Mouse (Mus musculus) myocyte (in vitro differentiated cells): ENCODE measurements around the gene Crlf2. TPM values are rescaled to one million over a fixed set of nuclear protein-coding genes. Genes with fewer than 3 reads are reported as not detected.

Experiments
- H3K27me3 ChIP-seq: one replicate; pipeline ENCODE4 v1.6.1; 2011; ENCODE audit not compliant: control insufficient read depth, insufficient read depth, insufficient read length
- H3K36me3 ChIP-seq: one replicate; pipeline ENCODE4 v1.6.1; 2011; ENCODE audit not compliant: control insufficient read depth, insufficient read depth
- H3K4me2 ChIP-seq: one replicate; pipeline ENCODE4 v1.6.1; 2011; ENCODE audit warnings: low read depth, control low read depth
- H3K4me3 ChIP-seq: one replicate; pipeline ENCODE4 v1.5.1; 2011; ENCODE audit warnings: mild to moderate bottlenecking, control low read depth, moderate library complexity
- H3K79me2 ChIP-seq: one replicate; pipeline ENCODE4 v1.6.1; 2011; ENCODE audit not compliant: control insufficient read depth, insufficient read depth
- H3ac ChIP-seq: one replicate; pipeline ENCODE4 v1.6.1; 2011; ENCODE audit not compliant: control insufficient read depth, insufficient read length
- CEBPB ChIP-seq: IDR thresholded peaks from 2 replicates; pipeline ENCODE4 v1.6.1; 2011; ENCODE audit warnings: mild to moderate bottlenecking, moderate library complexity; ENCODE audit not compliant: poor library complexity, insufficient read depth, severe bottlenecking
- E2F4 ChIP-seq: IDR thresholded peaks from one replicate; pipeline ENCODE4 v1.6.1; 2011; ENCODE audit warnings: mild to moderate bottlenecking, control low read depth, moderate library complexity; ENCODE audit not compliant: insufficient read depth
- MAX ChIP-seq: IDR thresholded peaks from one replicate; pipeline ENCODE4 v1.6.1; 2011; ENCODE audit warnings: low read depth, mild to moderate bottlenecking, control low read depth
- MYOD1 ChIP-seq, 3 experiments: IDR thresholded peaks; one replicate each; pipeline ENCODE4 v1.6.1; 2011; ENCODE audit warnings: control low read depth in 2 of 3, low read depth in 2 of 3, mild to moderate bottlenecking in 2 of 3, moderate library complexity in 1 of 3; ENCODE audit not compliant: insufficient read length in 2 of 3, control insufficient read depth in 1 of 3
- MYOG ChIP-seq, 3 experiments: IDR thresholded peaks; one replicate each; pipeline ENCODE4 v1.6.1; 2011; ENCODE audit warnings: control low read depth in 2 of 3, low read depth in 2 of 3, mild to moderate bottlenecking in 2 of 3; ENCODE audit not compliant: insufficient read length in 2 of 3, control insufficient read depth in 1 of 3, insufficient read depth in 1 of 3
- POLR2A ChIP-seq: IDR thresholded peaks from one replicate; pipeline ENCODE4 v1.6.1; 2011; ENCODE audit warnings: low read depth, mild to moderate bottlenecking, control low read depth, moderate library complexity; ENCODE audit not compliant: insufficient read length
- POLR2AphosphoS2 ChIP-seq: IDR thresholded peaks from one replicate; pipeline ENCODE4 v1.6.1; 2011; ENCODE audit warnings: low read depth, control low read depth; ENCODE audit not compliant: insufficient read length
- REST ChIP-seq: IDR thresholded peaks from one replicate; pipeline ENCODE4 v1.6.1; 2011; ENCODE audit warnings: mild to moderate bottlenecking, control low read depth, moderate library complexity; ENCODE audit not compliant: insufficient read depth, insufficient read length
- SRF ChIP-seq: IDR thresholded peaks from one replicate; pipeline ENCODE4 v1.6.1; 2011; ENCODE audit warnings: low read depth; ENCODE audit not compliant: control insufficient read depth, insufficient read length
- TCF12 ChIP-seq: IDR thresholded peaks from one replicate; pipeline ENCODE4 v1.6.1; 2011; ENCODE audit warnings: mild to moderate bottlenecking, control low read depth; ENCODE audit not compliant: poor library complexity, insufficient read depth, severe bottlenecking
- TCF3 ChIP-seq: IDR thresholded peaks from one replicate; pipeline ENCODE4 v1.6.1; 2011; ENCODE audit warnings: low read depth, control low read depth; ENCODE audit not compliant: insufficient read length
- USF1 ChIP-seq: IDR thresholded peaks from one replicate; pipeline ENCODE4 v1.6.1; 2011; ENCODE audit warnings: low read depth, mild to moderate bottlenecking, control low read depth, moderate library complexity
- polyA plus RNA-seq: library from polyadenylated mRNA; unstranded; fragments of >200 nt; fragmentation: generic; extraction: Trizol; gene quantifications from one replicate; pipeline ENCODE4 v1.2.1, GENCODE M21; 2012; ENCODE audit warnings: missing spikeins

The Crlf2 gene
- polyA plus RNA-seq, 1 experiment, result 16.3 TPM

DNA sequence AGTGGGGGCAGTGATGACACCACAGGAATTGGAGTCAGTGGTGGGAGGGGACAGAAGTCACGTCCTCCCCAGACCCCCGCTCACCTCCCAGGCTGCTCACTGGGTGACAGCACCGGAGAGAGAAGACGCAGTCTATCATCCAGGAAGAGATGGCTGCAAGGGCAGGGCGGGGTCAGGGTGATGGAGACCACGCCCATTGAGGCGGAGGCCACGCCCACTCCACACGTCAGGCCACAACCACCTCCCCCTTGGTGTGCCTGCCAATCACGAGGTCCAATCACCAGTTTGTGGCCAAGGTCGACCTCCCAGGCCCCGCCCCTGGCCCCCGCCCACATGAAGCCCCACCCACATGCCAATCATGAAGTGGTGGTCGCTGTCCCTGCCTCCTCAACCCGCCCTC is 6.3 kb downstream of the Crlf2 start:
- no peaks in the 10 kb centered on the region for H3K27me3 ChIP-seq

DNA sequence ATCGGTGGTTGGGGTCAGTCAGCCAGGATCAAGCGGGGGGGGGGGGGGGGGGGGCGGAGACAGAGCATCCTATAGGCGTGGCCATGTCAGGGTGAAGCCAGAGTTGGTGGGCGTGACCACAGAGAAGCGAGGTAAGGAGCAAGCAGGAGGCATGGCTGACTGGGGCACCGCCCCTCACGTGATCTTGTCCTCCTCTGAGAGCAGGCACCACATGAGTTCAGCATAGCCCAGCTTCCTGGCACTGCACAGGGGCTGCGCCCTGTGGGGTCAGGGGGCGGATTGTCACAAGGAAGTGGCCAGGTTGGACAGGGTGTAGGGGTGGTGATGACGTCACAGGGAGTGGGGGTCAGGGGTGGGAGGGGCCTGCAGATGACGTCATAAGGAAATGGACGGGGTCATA is 6.7 kb downstream of the Crlf2 start:
- Histone ChIP-seq H3K79me2 (no peaks in the 10 kb centered on the region), H3K4me2 (no peak overlapping the region), H3K27me3 (no peaks in the 10 kb centered on the region), H3ac (no peak overlapping the region), H3K36me3 (no peaks in the 10 kb centered on the region), H3K4me3 (no peak overlapping the region)
- TF ChIP-seq SRF (no peak), MAX (no peak), REST (no peak), CEBPB (no peak), TCF3 (no peak), POLR2A (no peak), MYOG (IDR thresholded peaks at IDR 0.05; ENCODE audit: control insufficient read depth in 1 of 3, insufficient read depth in 1 of 3, insufficient read length in 2 of 3, low read depth in 2 of 3) (no peak), POLR2AphosphoS2 (no peak), MYOD1 (IDR thresholded peaks at IDR 0.05; ENCODE audit: control insufficient read depth in 1 of 3, insufficient read length in 2 of 3, low read depth in 2 of 3) (no peak), USF1 (no peak), TCF12 (no peak), E2F4 (no peak)

More for the DNA sequence above, 6.3 kb downstream of the Crlf2 start:
- no peak for TF ChIP-seq POLR2AphosphoS2
- no peak for TF ChIP-seq MYOG (IDR thresholded peaks at IDR 0.05; ENCODE audit: control insufficient read depth in 1 of 3, insufficient read depth in 1 of 3, insufficient read length in 2 of 3, low read depth in 2 of 3)
- Histone ChIP-seq H3K79me2 (no peaks in the 10 kb centered on the region), H3K4me2 (no peak overlapping the region), H3K36me3 (no peaks in the 10 kb centered on the region), H3K4me3 (no peak overlapping the region), H3ac (no peak overlapping the region)

DNA sequence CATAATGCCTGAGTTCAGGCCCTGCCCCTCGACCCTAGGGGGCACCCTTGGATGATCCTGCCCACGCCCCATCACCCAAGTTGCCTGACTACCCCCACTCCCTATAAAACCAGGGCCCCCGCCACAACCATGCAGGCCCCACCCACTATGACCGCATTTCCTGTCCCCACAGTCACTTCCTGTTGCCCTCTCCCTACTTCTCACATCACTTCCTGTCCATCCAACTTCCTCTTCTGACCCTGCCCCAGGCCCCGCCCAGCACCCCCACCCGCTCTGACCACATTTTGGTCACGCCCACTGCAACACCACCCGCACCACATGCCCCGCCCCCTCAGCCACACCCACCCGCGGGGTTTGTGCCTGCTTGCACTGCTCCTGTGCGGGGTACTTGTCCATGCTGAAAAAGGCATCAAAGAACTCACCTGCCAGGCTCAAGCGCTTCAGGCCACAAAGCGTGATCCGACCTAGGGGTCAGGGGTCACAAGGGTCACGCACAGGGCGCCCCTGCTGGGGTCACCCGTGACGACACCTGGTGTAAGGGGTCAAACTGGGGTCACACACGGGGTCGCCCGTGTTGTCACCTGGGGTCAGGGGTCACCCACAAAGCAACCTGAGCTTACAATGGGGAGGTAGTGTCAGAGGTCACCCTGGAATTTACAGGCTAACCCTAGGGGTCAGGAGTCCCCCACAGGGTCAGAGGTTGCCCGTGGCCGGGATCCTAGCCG is 7.6 kb downstream of the Crlf2 start:
- no peak overlapping the region for H3ac ChIP-seq
- TF ChIP-seq REST, result no peak
- no peak for TF ChIP-seq MAX
- TF ChIP-seq POLR2A, result no peak
- no peak for TF ChIP-seq E2F4
- TF ChIP-seq TCF3, result no peak
- no peak for TF ChIP-seq CEBPB
- no peak for TF ChIP-seq MYOG (IDR thresholded peaks at IDR 0.05; ENCODE audit: control insufficient read depth in 1 of 3, insufficient read depth in 1 of 3, insufficient read length in 2 of 3, low read depth in 2 of 3)
- TF ChIP-seq USF1, result no peak
- TF ChIP-seq SRF, result no peak
- TF ChIP-seq TCF12, result no peak
- no peak overlapping the region for H3K4me3 ChIP-seq
- H3K4me2 ChIP-seq, result no peak overlapping the region
- no peaks in the 10 kb centered on the region for H3K27me3 ChIP-seq
- H3K79me2 ChIP-seq, result no peaks in the 10 kb centered on the region
- no peaks in the 10 kb centered on the region for H3K36me3 ChIP-seq

DNA sequence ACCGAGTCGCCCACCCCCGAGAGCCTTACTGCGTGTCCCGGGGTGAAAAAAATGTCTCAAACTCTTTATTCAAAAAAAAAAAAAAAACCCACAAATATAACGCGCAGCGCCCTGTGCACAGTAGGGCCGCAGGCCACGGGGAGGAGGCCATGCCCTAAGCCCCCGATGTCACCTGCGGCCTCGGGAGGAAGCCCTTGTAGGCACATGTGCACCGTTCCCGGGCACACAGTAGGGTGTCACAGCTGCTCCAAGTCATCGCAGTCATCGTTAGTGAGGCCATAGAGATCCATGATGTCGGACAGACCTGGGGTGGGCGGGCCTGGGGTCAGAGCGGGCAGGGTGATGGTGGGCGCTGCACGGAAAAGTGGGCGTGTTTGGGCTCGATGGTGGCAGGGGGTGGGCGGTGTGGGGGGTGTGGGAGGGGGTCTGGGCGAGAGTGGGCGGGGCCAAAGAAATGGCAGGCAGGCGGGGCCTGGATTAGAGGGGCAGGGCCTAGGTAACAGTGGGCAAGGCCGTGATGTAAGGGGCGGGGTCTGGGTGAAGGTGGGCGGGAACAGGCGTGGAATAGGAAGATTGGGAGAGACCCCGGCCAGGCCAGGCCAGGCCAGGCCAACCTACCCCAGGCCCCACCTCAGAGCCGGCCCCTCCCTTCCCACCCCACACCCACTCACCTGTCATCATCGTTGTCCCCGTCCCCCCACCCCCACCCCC is 8.4 kb downstream of the Crlf2 start:
- H3K4me3 ChIP-seq, result no peak overlapping the region
- H3K36me3 ChIP-seq, result no peaks in the 10 kb centered on the region
- H3K79me2 ChIP-seq, result no peaks in the 10 kb centered on the region
- H3K27me3 ChIP-seq, result no peaks in the 10 kb centered on the region
- no peak overlapping the region for H3K4me2 ChIP-seq
- TF ChIP-seq MYOG (IDR thresholded peaks at IDR 0.05; ENCODE audit: control insufficient read depth in 1 of 3, insufficient read depth in 1 of 3, insufficient read length in 2 of 3, low read depth in 2 of 3) (no peak), REST (no peak), TCF3 (no peak), POLR2AphosphoS2 (no peak), USF1 (no peak), SRF (no peak), MAX (no peak), MYOD1 (IDR thresholded peaks at IDR 0.05; ENCODE audit: control insufficient read depth in 1 of 3, insufficient read length in 2 of 3, low read depth in 2 of 3) (no peak), E2F4 (no peak), POLR2A (no peak), CEBPB (no peak), TCF12 (no peak)
- no peak overlapping the region for H3ac ChIP-seq

GRCm38 (mm10) chr5:109548712-109549111 is 10.1 kb downstream of the Crlf2 start:
- Histone ChIP-seq H3K4me2 (no peak overlapping the region), H3ac (no peak overlapping the region), H3K36me3 (no peaks in the 10 kb centered on the region), H3K27me3 (no peaks in the 10 kb centered on the region), H3K79me2 (no peaks in the 10 kb centered on the region), H3K4me3 (no peak overlapping the region)
- no peak for TF ChIP-seq MYOG (IDR thresholded peaks at IDR 0.05; ENCODE audit: control insufficient read depth in 1 of 3, insufficient read depth in 1 of 3, insufficient read length in 2 of 3, low read depth in 2 of 3)
- TF ChIP-seq POLR2AphosphoS2, result no peak
- TF ChIP-seq TCF12, result no peak
- TF ChIP-seq POLR2A, result no peak
- TF ChIP-seq MYOD1 (IDR thresholded peaks at IDR 0.05; ENCODE audit: control insufficient read depth in 1 of 3, insufficient read length in 2 of 3, low read depth in 2 of 3), result no peak
- no peak for TF ChIP-seq REST
- no peak for TF ChIP-seq USF1
- TF ChIP-seq SRF, result no peak
- TF ChIP-seq MAX, result no peak
- no peak for TF ChIP-seq TCF3
- TF ChIP-seq CEBPB, result no peak
- no peak for TF ChIP-seq E2F4
